Mouse (Mus musculus): ENCODE results near the gene Gm7929.
"Not testable (repeated sequence)": the region's sequence is repeated elsewhere in the genome, so short reads cannot be mapped to it uniquely, and the experiment has no call there.

The Gm7929 gene

GRCm38 (mm10) chr14:41750514-41750913 is at the start of gene Gm7929:
Gm7929 (minus strand) TSS chr14:41750614.
- DNase-seq (ENCODE audit: low spot score): not testable (repeated sequence)

DNA sequence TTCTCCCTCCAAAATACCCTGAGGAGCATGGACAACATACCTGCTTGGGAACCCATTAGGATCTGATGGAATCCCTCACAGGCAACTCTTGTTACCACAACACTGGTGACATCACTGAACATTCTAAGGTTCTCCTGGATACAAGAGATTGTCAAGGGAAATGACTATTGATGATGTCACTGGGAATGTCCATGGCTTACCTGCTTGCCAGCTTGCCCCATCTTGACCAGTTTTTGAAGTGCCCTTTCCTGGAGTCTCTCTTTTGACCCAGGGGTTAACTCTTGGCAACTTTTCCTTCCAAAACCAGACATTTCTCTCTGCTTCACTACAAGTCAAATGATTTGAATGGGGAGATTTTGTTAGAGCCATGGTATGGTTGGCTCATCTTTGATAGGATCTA is 21.9 kb upstream of the Gm7929 start, which contains the start of gene Gm47189:
Gene Gm47189 (minus strand): TSS at position 101 of the 400 bp plus-strand sequence.
- DNase-seq (ENCODE audit: low spot score): not testable (repeated sequence)

DNA sequence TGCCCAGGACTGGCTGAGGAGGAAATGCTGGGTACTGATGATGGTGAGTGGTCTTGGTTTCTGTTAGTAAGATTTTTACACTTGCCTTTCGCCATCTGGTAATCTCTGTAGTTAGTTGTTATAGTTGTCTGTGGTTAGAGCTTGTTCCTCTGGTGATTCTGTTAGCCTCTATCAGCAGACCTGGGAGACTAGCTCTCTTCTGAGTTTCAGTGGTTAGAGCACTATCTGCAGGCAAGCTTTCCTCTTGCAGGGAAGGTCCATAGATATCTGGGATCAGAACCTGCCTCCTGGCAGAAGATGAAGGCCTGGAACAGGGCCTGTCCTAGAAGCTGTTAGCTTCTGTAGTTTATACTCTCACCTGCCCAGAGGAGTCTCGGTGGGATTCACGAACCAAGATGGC is 5.5 kb upstream of the Gm7929 start:
- not testable (repeated sequence) for DNase-seq (ENCODE audit: low spot score)

- DNase-seq (ENCODE audit: low spot score): not testable (repeated sequence)
Observed at GRCm38 (mm10) chr14:41723437-41723836, 27.0 kb downstream of the Gm7929 start.

GRCm38 (mm10) chr14:41717180-41717579 is 33.2 kb downstream of the Gm7929 start:
- not testable (repeated sequence) for DNase-seq (ENCODE audit: low spot score)

GRCm38 (mm10) chr14:41701785-41702184 is 48.6 kb downstream of the Gm7929 start, which contains the start of gene Gm8068:
Gm8068 (minus strand) TSS chr14:41701885.
- not testable (repeated sequence) for DNase-seq (ENCODE audit: low spot score)
